Mouse (Mus musculus) cortical plate, adult 2 months (tissue): ENCODE data around the gene Arhgef17. TPM values are rescaled to one million over a fixed set of nuclear protein-coding genes. Genes with fewer than 3 reads are reported as not detected.

Experiments used
- H3K27ac ChIP-seq: fragments of 200-500 bp; 2 replicates; pipeline ENCODE4 v1.5.1; 2012; ENCODE audit warnings: low read length, control low read depth, inconsistent platforms; ENCODE audit not compliant: insufficient read depth
- H3K4me1 ChIP-seq: fragments of 200-500 bp; 2 replicates; pipeline ENCODE4 v1.6.1; 2011; ENCODE audit warnings: low read length; ENCODE audit not compliant: control insufficient read depth, insufficient read depth
- H3K4me3 ChIP-seq: fragments of 200-500 bp; 2 replicates; pipeline ENCODE4 v1.5.1; 2011; ENCODE audit warnings: mild to moderate bottlenecking, low read length, control low read depth; ENCODE audit not compliant: insufficient read depth
- CTCF ChIP-seq: fragments of 200-500 bp; IDR thresholded peaks from 2 replicates; pipeline ENCODE4 v1.5.1; 2011; ENCODE audit warnings: mild to moderate bottlenecking, control low read depth, low read length; ENCODE audit not compliant: insufficient read depth; ENCODE audit errors: extremely low read depth
- POLR2A ChIP-seq: fragments of 200-500 bp; IDR thresholded peaks from 2 replicates; pipeline ENCODE4 v1.6.1; 2011; ENCODE audit warnings: mild to moderate bottlenecking, low read length, control low read depth; ENCODE audit not compliant: insufficient read depth; ENCODE audit errors: extremely low read depth
- polyA plus RNA-seq: library from polyadenylated mRNA; depleted of rRNA; stranded (reverse); fragments of >200 nt; gene quantifications from 2 replicates; pipeline ENCODE4 v1.2.3, GENCODE M21; 2012

Arhgef17 gene
- polyA plus RNA-seq, 1 experiment = 91.3 TPM

DNA sequence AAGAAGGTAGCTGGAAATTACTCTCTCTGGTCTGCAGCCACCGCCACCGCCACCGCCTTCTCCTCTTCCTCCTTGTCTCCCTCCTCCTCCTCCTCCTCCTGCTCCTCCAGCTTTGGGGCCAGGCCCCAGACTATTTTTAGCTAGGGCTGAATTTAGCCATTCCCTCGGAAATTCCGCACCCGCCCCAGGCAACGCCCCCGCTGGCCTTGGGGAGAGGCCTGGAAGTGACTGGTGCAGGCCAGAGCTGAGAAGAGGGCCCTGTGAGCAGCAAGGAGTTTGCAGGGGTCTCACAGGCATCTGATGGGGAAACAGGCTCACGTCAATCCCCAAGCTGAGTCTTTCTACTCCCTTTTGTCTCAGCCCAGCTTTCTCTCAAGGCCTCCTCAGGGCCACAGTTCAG is 13.7 kb downstream of the Arhgef17 start:
- TF ChIP-seq CTCF (no peak), POLR2A (no peak)
- no peak overlapping the region for H3K27ac ChIP-seq
- no peak overlapping the region for H3K4me3 ChIP-seq
- H3K4me1 ChIP-seq = no peaks in the 10 kb centered on the region

DNA sequence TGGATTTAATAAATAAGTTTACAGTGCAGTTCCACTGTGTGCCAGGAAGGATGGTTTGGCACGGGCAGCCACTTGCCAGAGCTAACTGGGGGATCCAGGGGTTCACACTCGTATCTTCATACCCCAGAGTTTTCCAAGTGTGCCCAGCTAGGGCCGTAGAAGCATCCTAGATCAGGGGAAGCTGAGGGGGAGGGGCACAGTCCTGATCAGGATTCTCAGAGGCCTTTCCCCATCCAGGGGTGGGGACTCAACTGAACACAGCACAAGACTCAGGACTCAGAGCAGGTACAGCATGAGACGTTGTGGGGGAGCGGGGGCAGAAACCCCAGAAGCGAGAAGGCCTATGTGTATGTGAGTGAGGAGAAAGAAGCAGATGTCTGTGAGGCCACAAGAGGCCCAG is 14.2 kb downstream of the Arhgef17 start:
- H3K27ac ChIP-seq = no peak overlapping the region

DNA sequence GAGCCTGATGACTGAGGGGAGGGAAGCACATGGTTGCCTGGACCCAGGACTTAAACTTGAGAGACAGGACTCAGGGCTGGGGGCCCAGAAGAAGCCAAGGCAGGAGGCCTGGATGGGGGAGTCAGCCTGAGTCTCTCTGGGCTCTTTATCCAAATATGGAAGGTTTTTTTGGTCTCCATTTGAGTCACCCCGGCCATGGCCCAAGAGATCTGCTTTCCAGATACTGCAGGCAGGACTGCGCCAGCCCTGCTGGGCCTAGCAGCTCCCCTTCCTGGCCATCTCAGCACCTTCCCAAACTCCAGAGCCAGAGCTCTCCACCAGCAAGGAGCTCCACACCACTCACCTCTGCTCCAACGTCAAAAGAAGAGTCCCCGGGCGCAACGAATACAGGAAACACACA is 15.4 kb downstream of the Arhgef17 start:
- H3K4me1 ChIP-seq = 0 out of 2 replicates have a peak, but pooled peaks cover 1% of the 10 kb centered on the region
- TF ChIP-seq CTCF (no peak), POLR2A (no peak)
- H3K27ac ChIP-seq = no peak overlapping the region
- H3K4me3 ChIP-seq = no peak overlapping the region

More for the DNA sequence above, 14.2 kb downstream of the Arhgef17 start:
- Histone ChIP-seq H3K4me1 (no peaks in the 10 kb centered on the region), H3K4me3 (no peak overlapping the region)
- TF ChIP-seq CTCF (no peak), POLR2A (no peak)

DNA sequence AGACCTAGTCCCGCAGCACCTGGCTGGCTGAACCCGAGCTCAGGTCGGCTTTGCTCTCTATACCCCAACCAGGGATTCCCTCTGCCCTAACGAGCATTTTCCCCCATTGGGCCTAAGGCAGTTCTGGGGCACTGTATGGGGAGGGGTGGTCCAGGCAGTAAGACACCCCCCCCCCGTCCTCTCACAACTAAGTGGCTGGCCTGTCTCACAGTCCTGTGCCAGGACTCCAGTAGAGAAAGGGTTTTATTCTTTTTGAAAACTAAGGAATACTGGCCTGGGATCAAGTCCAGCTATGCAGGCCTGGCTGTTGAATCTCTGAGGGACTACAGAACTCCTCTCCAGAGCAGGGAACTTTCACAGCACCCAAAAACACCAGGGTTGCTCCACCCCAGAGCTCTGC is 16.7 kb downstream of the Arhgef17 start:
- H3K4me3 ChIP-seq = no peak overlapping the region
- no peak overlapping the region for H3K27ac ChIP-seq
- TF ChIP-seq CTCF (no peak), POLR2A (no peak)
- 0 out of 2 replicates have a peak, but pooled peaks cover 6% of the 10 kb centered on the region for H3K4me1 ChIP-seq

DNA sequence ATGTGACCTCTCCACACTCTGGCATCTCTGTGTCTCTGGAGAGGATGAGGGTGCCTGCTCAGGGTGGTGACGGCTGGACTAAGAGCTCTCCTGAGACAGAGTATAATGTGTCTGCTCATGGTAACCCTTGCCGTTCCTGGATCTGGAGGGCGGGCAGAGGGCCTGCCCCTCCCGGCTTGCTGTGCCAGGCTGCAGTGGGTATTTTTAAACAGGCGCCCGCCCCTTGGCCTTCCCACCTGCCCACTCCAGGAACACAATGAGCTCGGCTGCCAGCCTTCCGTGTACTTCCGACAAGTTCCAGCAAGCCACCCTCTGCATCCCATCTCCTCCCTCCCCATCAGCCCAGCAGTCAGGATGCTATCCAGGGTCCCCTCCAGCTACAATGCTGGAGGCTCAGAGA is 20.1 kb downstream of the Arhgef17 start:
- Histone ChIP-seq H3K4me1 (0 out of 2 replicates have a peak, but pooled peaks cover 6% of the 10 kb centered on the region), H3K4me3 (no peak overlapping the region), H3K27ac (no peak overlapping the region)
- TF ChIP-seq POLR2A (no peak), CTCF (no peak)

DNA sequence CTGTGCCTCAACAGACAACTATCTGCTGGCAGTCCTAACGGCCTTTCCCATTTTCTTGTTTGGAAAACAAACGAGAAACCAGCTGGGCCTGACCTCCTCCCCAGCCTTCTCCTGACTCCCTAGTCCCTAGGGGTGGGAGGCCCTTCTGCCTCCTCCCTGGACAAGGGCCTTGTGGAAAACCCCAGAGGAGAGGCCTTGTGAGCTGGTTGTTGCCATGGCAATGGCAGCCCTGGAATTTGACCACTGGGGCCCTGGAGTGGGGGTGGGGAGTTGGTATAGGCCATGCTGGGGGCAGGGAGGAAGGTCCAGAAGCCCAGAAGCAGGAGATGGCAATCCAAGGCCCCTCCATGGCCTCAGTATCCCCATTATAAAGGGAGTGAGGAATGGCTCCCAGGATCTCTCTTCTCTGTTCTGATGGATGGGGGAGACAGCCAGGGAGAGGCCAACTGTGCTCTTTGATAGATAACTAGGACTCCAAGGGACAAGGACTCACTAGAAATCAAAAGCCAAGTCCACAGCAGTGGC is 20.6 kb downstream of the Arhgef17 start:
- Histone ChIP-seq H3K27ac (no peak overlapping the region), H3K4me1 (0 out of 2 replicates have a peak, but pooled peaks cover 6% of the 10 kb centered on the region), H3K4me3 (no peak overlapping the region)
- TF ChIP-seq CTCF (no peak), POLR2A (no peak)

DNA sequence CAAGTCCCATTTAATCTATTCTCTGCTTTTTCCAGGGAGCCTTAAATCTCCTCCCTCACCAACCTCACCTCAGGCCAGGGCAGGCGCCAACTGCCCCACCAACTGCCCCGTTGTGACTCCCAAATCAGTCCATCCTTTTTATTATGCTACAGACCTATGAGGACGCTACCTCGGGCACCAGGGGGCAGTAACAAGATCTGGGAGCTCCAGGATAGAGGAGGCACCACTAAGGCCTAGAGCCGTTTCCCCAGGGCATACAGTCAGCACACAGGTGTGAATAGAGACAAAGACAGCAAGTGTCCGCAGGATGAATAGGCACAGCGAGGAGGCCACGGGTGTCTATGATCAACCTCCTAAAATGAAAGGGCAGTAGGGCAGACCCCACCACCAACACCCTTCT is 23.3 kb downstream of the Arhgef17 start:
- 0 out of 2 replicates have a peak, but pooled peaks cover 6% of the 10 kb centered on the region for H3K4me1 ChIP-seq
- H3K4me3 ChIP-seq = no peak overlapping the region
- TF ChIP-seq POLR2A (no peak), CTCF (peak; percentile 22; the same call in 1 of the 2 replicates)
- no peak overlapping the region for H3K27ac ChIP-seq

DNA sequence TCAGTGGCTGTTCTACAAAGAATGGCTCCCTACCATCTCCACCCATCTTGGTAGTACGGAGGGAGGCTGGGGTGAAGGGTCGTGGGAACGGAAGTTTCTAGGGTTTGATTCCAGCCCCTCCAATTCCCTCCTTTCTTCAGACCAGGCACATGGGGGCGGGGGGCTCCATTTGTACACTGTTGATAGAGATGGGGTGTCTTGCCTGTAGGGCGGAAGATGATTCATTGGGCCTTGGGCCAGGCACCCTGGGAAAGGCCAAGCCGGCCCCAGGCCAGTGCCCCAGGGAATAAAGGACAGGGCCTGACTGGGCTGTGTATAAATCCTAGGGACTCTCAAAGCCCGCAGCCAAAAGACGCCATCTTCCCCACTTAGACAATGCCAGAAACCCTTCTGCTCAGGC is 23.8 kb downstream of the Arhgef17 start:
- Histone ChIP-seq H3K4me1 (0 out of 2 replicates have a peak, but pooled peaks cover 6% of the 10 kb centered on the region), H3K4me3 (no peak overlapping the region), H3K27ac (no peak overlapping the region)
- TF ChIP-seq CTCF (no peak), POLR2A (no peak)

DNA sequence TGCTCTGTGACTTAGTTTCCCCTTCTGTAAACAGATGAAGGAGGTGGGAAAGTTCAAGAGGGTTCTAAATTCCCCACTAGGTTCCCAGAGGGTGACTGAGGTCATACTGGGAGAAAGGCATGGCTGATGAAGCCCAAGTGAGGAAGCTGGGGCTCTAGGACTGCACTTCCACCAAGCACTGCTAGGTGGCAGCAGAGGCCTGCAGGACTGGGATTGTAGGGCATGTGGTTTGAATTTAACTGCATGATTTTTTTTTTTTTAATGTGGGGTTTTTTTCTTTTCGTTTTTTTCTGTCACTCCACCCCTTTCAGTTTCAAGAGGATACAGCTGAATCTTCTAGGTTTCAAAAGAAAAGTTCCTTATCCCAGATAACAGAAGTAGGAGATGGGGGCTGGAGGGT is 24.7 kb downstream of the Arhgef17 start:
- H3K27ac ChIP-seq = no peak overlapping the region
- TF ChIP-seq POLR2A = no peak
- TF ChIP-seq CTCF = peak; percentile 100
- 0 out of 2 replicates have a peak, but pooled peaks cover 6% of the 10 kb centered on the region for H3K4me1 ChIP-seq
- no peak overlapping the region for H3K4me3 ChIP-seq

DNA sequence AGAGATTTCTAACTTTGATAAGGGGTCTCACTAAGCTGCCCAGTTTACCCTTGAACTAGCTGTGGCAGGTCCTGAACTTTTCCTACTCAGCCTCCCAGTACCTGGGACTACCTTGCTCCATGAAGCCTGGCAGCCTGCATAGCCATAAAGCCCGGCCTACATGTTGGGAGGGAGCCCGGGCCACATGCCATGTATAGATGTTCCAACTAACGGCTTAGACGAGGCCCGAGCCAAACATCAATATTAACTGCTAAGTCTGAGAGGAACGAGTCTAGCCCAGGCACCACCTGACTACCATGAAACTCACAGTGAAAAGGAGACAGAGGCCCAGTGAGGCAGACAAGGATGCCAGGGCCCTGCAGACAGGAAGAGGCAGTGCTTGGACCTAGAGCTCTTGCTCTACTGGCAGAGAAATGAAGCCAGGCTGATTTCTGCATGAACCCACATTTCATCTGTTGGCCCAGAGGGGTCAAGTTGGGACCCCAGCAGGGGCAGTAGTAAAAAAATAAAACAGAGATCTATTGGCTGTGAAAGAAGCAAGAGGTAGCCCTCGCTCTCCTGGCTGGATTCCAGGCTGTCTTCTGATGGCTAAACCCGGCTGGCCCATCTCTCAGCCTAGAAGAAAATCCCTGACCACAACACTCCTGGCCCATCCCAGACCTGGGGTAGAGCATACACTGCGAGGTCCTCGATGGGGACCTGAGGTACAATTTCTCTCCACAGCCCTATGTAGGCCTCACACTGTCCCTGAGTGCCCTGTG is 25.7 kb downstream of the Arhgef17 start:
- Histone ChIP-seq H3K27ac (no peak overlapping the region), H3K4me3 (no peak overlapping the region), H3K4me1 (0 out of 2 replicates have a peak, but pooled peaks cover 4% of the 10 kb centered on the region)
- TF ChIP-seq POLR2A = no peak

DNA sequence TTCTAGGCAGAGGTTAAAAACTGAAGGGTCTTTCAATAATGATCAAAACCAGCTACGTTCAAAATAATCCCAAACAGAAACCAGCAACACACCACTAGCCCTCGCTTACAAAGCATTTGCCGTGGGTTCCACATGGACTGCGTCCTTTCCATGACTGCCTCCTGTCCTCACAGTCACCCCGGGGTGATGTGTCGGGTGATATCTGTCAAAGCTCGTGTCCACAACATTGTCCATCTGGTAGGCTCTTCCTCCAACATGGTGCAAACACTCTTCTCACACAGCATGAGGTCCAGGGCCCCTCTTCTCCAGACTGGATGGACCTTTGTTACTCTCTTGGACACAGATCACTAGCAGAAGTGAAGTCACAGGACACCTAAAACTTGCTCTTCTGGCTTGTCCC is 26.9 kb downstream of the Arhgef17 start:
- TF ChIP-seq POLR2A (no peak), CTCF (no peak)
- no peaks in the 10 kb centered on the region for H3K4me1 ChIP-seq
- no peak overlapping the region for H3K4me3 ChIP-seq
- no peak overlapping the region for H3K27ac ChIP-seq
